Mouse (Mus musculus) kidney, embryonic 14.5 days (tissue): Measurements from ENCODE around the gene Heatr5a. TPM values are rescaled to one million over a fixed set of nuclear protein-coding genes. Genes with fewer than 3 reads are reported as not detected.
A peak's percentile ranks its signal among the peaks of the same experiment; 100 is the strongest.

Experiments used
- ATAC-seq: fragments of 200-750 bp; cut with Nextera tagmentation; 2 replicates; pipeline ENCODE4 v1.8.0; 2017; ENCODE audit warnings: moderate number of reproducible peaks, mild to moderate bottlenecking, moderate TSS enrichment, moderate library complexity; ENCODE audit not compliant: low FRiP score, low TSS enrichment
- H3K27ac ChIP-seq: fragments of 300-500 bp; sonication (generic); 2 replicates; pipeline ENCODE4 v1.5.1; 2014; ENCODE audit warnings: low read depth, mild to moderate bottlenecking, low read length, moderate library complexity, mixed read lengths
- H3K27me3 ChIP-seq: fragments of 300-500 bp; sonication (generic); 2 replicates; pipeline ENCODE4 v1.6.1; 2014; ENCODE audit warnings: mild to moderate bottlenecking, low read length; ENCODE audit not compliant: control insufficient read depth, insufficient read depth
- H3K36me3 ChIP-seq: fragments of 300-500 bp; sonication (generic); 2 replicates; pipeline ENCODE4 v1.6.1; 2014; ENCODE audit warnings: low read length, mixed read lengths; ENCODE audit not compliant: control insufficient read depth, insufficient read depth
- H3K4me1 ChIP-seq: fragments of 300-500 bp; sonication (generic); 2 replicates; pipeline ENCODE4 v1.6.1; 2014; ENCODE audit warnings: low read length, mixed read lengths; ENCODE audit not compliant: control insufficient read depth, insufficient read depth
- H3K4me2 ChIP-seq: fragments of 300-500 bp; sonication (generic); replicated peaks from 2 replicates; pipeline ENCODE4 v1.6.1; 2014; ENCODE audit warnings: low read depth, mild to moderate bottlenecking, low read length
- H3K4me3 ChIP-seq: fragments of 300-500 bp; sonication (generic); 2 replicates; pipeline ENCODE4 v1.5.1; 2014; ENCODE audit warnings: mild to moderate bottlenecking, low read length
- H3K9ac ChIP-seq: fragments of 300-500 bp; sonication (generic); 2 replicates; pipeline ENCODE4 v1.6.1; 2014; ENCODE audit warnings: low read depth, mild to moderate bottlenecking, low read length, moderate library complexity
- H3K9me3 ChIP-seq: fragments of 300-500 bp; sonication (generic); 2 replicates; pipeline ENCODE4 v1.6.1; 2016; ENCODE audit warnings: low read length; ENCODE audit not compliant: control insufficient read depth
- WGBS: fragments of 180-500 bp; shearing (Covaris S2); extraction: QIAGEN DNeasy Blood & Tissue Kit; methylation state at CpG from one replicate; pipeline ENCODE4 v1.1.7; 2014; 5-methylcytosine and 5-hydroxymethylcytosine counted together
- polyA plus RNA-seq: library from polyadenylated mRNA; unstranded; fragments of >200 nt; fragmentation: Nextera tagmentation; extraction: Ambion mirVana; gene quantifications from 2 replicates; pipeline ENCODE4 v1.2.1, GENCODE M21; 2014

The Heatr5a gene
- polyA plus RNA-seq, 1 experiment from 2014 or later: 14.7 TPM

- Histone ChIP-seq H3K4me2 (peak within 1 kb of the TSS; percentile 68), H3K9ac (peak within 1 kb of the TSS; percentile 62), H3K36me3 (no peaks in the 10 kb centered on the region), H3K4me3 (peak within 1 kb of the TSS; percentile 63), H3K27ac (peak within 1 kb of the TSS; percentile 13; the same call in 1 of the 2 replicates), H3K27me3 (no peaks in the 10 kb centered on the region), H3K9me3 (no peaks in the 10 kb centered on the region), H3K4me1 (no peaks in the 10 kb centered on the region)
- ATAC-seq: peak; percentile 98
- WGBS: 3% methylated on average over 46 of the region's 46 CpGs
Observed at GRCm38 (mm10) chr12:52005877-52006632, 34.9 kb upstream of the Heatr5a start, which contains the start of gene Dtd2. TSS of gene Dtd2 (minus strand) at chr12:52006501.

GRCm38 (mm10) chr12:52002746-52003145 lies 31.6 kb upstream of the Heatr5a start:
- Histone ChIP-seq H3K36me3 (peaks cover 15% of the 10 kb centered on the region), H3K9me3 (no peaks in the 10 kb centered on the region), H3K4me3 (no peak overlapping the region), H3K9ac (no peak overlapping the region), H3K4me1 (no peaks in the 10 kb centered on the region), H3K27ac (no peak overlapping the region), H3K27me3 (no peaks in the 10 kb centered on the region), H3K4me2 (no peak overlapping the region)
- no peak for ATAC-seq
- WGBS: 94% methylated on average over 3 of the region's 3 CpGs

- WGBS: 29% methylated on average over 4 of the region's 4 CpGs
- peak; percentile 55; the same call in 1 of the 2 replicates for ATAC-seq
Observed at GRCm38 (mm10) chr12:52001544-52001943, 30.4 kb upstream of the Heatr5a start.

DNA sequence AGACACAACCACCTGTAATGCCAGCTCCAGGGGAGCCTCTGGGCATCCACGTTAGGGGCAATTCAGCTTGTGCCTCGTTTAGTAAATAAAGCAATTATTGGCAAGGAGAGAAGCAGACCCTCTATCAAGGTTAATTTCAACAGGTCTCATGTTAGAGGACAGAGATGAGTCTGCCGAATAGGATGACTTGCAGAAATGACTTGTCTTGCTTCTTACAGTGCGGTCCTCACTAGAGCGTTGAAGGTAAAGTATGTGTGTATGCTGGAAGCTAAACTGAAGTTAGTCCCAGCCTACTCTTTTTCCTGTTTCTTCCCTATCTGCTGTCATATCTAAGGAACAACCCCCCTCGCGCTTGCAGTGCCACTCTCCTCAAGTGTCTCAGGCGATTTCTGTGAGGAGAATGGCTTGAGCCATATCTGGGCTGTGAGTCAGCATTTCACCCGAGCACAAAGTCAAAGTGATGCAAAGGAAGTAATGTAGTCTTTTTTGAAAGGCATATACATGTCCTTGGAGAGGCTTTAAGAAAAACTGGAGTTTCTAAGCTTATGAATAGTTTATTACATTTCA lies 27.3 kb upstream of the Heatr5a start:
- Histone ChIP-seq H3K9ac (no peak overlapping the region), H3K27ac (no peak overlapping the region), H3K4me1 (no peaks in the 10 kb centered on the region), H3K27me3 (no peaks in the 10 kb centered on the region), H3K4me2 (no peak overlapping the region), H3K36me3 (peaks cover 24% of the 10 kb centered on the region), H3K9me3 (no peaks in the 10 kb centered on the region), H3K4me3 (no peak overlapping the region)
- ATAC-seq: no peak
- WGBS: 90% methylated on average over 9 of the region's 9 CpGs

More at GRCm38 (mm10) chr12:52001544-52001943, 30.4 kb upstream of the Heatr5a start:
- no peaks in the 10 kb centered on the region for H3K9me3 ChIP-seq
- no peak overlapping the region for H3K27ac ChIP-seq
- H3K4me2 ChIP-seq: no peak overlapping the region
- H3K36me3 ChIP-seq: peaks cover 22% of the 10 kb centered on the region
- H3K27me3 ChIP-seq: no peaks in the 10 kb centered on the region
- H3K9ac ChIP-seq: no peak overlapping the region
- H3K4me3 ChIP-seq: no peak overlapping the region
- H3K4me1 ChIP-seq: no peaks in the 10 kb centered on the region

GRCm38 (mm10) chr12:51995738-51996536 lies 24.8 kb upstream of the Heatr5a start:
- Histone ChIP-seq H3K4me2 (no peak overlapping the region), H3K36me3 (peaks cover 24% of the 10 kb centered on the region)
- 79% methylated on average over 1 of the region's 1 CpGs for WGBS

GRCm38 (mm10) chr12:51990629-51991028 lies 19.5 kb upstream of the Heatr5a start:
- 82% methylated on average over 2 of the region's 2 CpGs for WGBS

More at GRCm38 (mm10) chr12:51995738-51996536, 24.8 kb upstream of the Heatr5a start:
- H3K9ac ChIP-seq: no peak overlapping the region
- H3K4me3 ChIP-seq: no peak overlapping the region
- no peaks in the 10 kb centered on the region for H3K9me3 ChIP-seq
- H3K4me1 ChIP-seq: no peaks in the 10 kb centered on the region
- no peak for ATAC-seq
- no peak overlapping the region for H3K27ac ChIP-seq
- no peaks in the 10 kb centered on the region for H3K27me3 ChIP-seq

DNA sequence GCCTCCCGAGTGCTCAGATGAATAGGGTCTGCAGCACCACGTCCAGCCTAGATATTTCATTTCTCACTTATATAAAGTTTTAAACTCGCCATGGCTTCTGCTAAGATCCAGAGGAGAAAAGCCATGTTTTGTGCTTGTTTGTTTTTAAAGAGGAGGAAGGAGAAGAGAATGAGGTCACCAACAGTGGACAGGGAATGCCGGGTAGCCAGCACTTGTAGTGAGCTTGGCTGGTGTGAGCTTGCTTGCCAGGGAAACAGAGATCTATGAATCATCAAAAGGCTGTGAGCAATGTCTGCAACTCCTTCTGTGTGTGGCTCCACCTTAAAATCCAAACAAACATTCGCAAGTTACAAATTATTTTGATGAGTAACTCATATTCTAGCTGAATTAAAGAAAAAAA lies 17.4 kb upstream of the Heatr5a start:
- WGBS: 86% methylated on average over 5 of the region's 5 CpGs
- no peak overlapping the region for H3K27ac ChIP-seq
- H3K36me3 ChIP-seq: no peaks in the 10 kb centered on the region
- no peaks in the 10 kb centered on the region for H3K9me3 ChIP-seq
- no peaks in the 10 kb centered on the region for H3K27me3 ChIP-seq
- H3K4me1 ChIP-seq: no peaks in the 10 kb centered on the region
- H3K4me3 ChIP-seq: no peak overlapping the region
- no peak overlapping the region for H3K9ac ChIP-seq
- ATAC-seq: no peak
- H3K4me2 ChIP-seq: no peak overlapping the region

More at GRCm38 (mm10) chr12:51990629-51991028, 19.5 kb upstream of the Heatr5a start:
- no peak for ATAC-seq
- no peaks in the 10 kb centered on the region for H3K4me1 ChIP-seq
- no peaks in the 10 kb centered on the region for H3K9me3 ChIP-seq
- no peak overlapping the region for H3K27ac ChIP-seq
- H3K27me3 ChIP-seq: no peaks in the 10 kb centered on the region
- H3K4me2 ChIP-seq: no peak overlapping the region
- peaks cover 2% of the 10 kb centered on the region; the same call in 1 of the 2 replicates for H3K36me3 ChIP-seq
- H3K9ac ChIP-seq: no peak overlapping the region
- H3K4me3 ChIP-seq: no peak overlapping the region

DNA sequence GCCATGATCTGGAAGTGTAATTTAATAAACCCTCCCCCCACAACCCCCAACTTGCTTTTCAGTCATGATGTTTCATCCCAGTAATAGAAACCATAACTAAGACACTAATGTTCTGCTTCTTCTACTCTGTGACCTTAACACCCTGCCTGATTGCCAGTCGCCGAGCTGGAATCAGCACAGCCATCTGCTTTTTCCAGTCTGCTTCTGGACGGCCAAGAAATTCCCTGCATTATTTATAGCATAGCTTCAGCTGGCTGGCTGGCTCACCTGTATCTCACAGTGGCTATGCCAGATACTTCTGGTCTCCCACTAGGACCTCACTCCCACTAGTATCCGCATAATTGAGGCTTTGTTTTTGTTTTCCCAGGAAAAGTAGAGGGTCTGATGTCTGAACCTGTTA lies 14.7 kb upstream of the Heatr5a start:
- Histone ChIP-seq H3K27me3 (no peaks in the 10 kb centered on the region), H3K9ac (no peak overlapping the region), H3K36me3 (no peaks in the 10 kb centered on the region), H3K27ac (no peak overlapping the region), H3K4me3 (no peak overlapping the region), H3K9me3 (no peaks in the 10 kb centered on the region), H3K4me2 (no peak overlapping the region), H3K4me1 (no peaks in the 10 kb centered on the region)
- no peak for ATAC-seq
- 63% methylated on average over 4 of the region's 4 CpGs for WGBS
